Mouse (Mus musculus): ENCODE data around the gene Map7d1. TPM values are rescaled to one million over a fixed set of nuclear protein-coding genes. Genes with fewer than 3 reads are reported as not detected.

Gene Map7d1
- polyA plus RNA-seq, 1 experiment from 2014 or later, result 27.6 TPM

DNA sequence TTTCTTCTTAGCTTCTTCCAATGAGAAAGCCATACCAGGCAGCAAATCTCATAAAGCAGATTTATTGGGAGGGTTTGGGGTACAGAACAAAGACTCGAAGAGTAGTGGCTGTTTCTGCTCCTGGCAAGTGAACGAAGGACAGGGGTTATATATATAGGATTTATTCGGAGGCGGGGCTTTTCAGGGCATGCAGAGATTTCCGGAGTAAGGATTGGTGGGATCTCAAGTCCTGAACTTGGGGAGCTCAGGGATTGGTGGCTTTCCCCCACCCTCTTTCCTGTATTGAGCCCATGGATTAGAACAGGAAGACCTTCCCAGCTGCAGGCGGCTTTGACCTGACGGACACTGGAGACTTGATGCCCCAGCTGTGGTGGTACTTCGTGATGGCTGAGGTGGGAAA is 52.1 kb downstream of the Map7d1 start:
- 81% methylated on average over 8 of the region's 8 CpGs for WGBS
- Histone ChIP-seq H3K4me3 (replicated peaks) (no peak overlapping the region), H3K4me1 (replicated peaks) (peaks cover 17% of the 10 kb centered on the region), H3K4me2 (replicated peaks) (no peak overlapping the region), H3K36me3 (no peaks in the 10 kb centered on the region), H3K9ac (no peak overlapping the region), H3K9me3 (no peaks in the 10 kb centered on the region), H3K27ac (no peak overlapping the region), H3K27me3 (replicated peaks) (no peaks in the 10 kb centered on the region)
- ATAC-seq, result no peak

DNA sequence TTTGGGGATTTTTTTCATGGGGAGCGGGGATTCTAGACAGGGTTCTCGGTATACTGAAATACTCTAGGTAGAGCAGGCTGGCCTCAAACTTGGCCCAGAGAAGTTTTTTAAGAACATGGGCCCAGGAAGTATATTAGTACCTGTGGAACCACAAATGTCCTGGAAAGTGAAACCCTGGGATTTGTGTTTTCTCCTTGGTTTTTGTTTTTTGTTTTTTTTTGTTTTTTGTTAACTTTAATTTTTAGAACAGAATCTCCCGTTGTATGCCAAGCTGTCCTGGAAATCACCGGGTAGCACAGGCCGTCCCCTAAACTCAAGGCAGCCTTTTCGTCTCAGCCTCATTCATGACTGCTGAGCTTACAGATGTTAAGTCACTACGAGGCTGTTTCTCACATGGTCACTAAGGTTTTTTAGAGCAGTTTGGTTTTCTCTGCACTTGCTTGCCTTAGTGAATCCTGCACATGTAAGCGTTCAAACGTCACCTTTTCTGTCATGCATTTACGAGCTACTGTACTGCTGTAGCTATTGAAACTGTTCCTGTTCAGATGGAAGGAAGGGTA is 52.7 kb downstream of the Map7d1 start:
- Histone ChIP-seq H3K9me3 (no peaks in the 10 kb centered on the region), H3K4me2 (replicated peaks) (peak overlapping the region; percentile 61), H3K4me3 (replicated peaks) (peak overlapping the region; percentile 76), H3K4me1 (replicated peaks) (peaks cover 23% of the 10 kb centered on the region), H3K36me3 (no peaks in the 10 kb centered on the region), H3K27me3 (replicated peaks) (no peaks in the 10 kb centered on the region), H3K9ac (peak overlapping the region; percentile 39; the same call in 1 of the 2 replicates), H3K27ac (peak overlapping the region; percentile 78)
- no peak for ATAC-seq
- WGBS, result 72% methylated on average over 10 of the region's 10 CpGs

DNA sequence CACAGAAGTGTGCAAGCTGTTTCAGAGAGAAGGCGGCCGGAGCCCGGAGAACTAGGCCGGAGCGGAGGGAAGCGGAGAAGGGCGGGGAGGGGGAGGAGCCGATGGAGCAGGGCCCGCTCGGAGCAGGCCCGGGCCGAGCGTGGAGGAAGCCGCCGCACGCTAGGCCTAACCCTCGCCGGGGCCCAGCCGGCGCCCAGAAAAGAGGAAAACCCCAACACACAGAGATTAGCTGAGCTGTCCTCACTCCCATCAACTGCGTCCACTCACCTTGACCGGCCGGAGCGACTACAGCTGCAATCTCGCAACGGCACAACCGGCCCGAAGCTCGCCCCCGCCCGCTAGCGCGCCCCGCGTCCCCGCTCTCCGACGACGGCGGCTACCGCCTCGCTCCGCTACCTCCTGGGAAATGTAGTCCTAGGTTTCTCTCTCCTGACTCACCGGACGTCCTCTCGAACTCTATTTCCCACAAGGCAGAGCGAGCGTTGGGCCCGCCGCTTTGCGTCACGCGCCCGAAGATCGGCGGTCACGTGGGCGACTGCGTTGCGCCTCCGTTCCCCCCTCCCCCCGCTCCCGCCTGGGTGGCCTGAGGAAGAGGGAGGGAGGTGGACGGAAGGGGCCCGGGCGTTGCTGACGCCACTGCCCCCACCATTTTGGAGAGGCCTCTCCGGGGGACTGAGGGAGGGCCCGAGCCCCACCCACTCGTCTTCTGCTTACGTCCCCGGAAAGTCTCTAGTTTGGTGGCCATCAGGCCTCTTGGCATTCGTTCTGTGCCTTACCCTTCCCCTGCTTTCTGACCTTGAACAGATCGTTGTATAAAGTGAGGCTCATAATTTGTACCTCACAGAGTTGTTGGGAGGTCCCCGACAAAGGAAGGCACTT is 53.6 kb downstream of the Map7d1 start, which contains the start of gene Thrap3:
Gene Thrap3 (minus strand): TSS at position 458 of the 879 bp plus-strand sequence.
- H3K36me3 ChIP-seq, result no peaks in the 10 kb centered on the region
- no peaks in the 10 kb centered on the region for H3K9me3 ChIP-seq
- H3K4me3 ChIP-seq (replicated peaks), result peak within 1 kb of the TSS; percentile 76
- no peaks in the 10 kb centered on the region for H3K27me3 ChIP-seq (replicated peaks)
- H3K27ac ChIP-seq, result peak within 1 kb of the TSS; percentile 96
- H3K9ac ChIP-seq, result peak within 1 kb of the TSS; percentile 85
- peak; percentile 99 for ATAC-seq
- peaks cover 23% of the 10 kb centered on the region for H3K4me1 ChIP-seq (replicated peaks)
- peak within 1 kb of the TSS; percentile 61 for H3K4me2 ChIP-seq (replicated peaks)
- under 1% methylated on average over 72 of the region's 75 CpGs for WGBS

DNA sequence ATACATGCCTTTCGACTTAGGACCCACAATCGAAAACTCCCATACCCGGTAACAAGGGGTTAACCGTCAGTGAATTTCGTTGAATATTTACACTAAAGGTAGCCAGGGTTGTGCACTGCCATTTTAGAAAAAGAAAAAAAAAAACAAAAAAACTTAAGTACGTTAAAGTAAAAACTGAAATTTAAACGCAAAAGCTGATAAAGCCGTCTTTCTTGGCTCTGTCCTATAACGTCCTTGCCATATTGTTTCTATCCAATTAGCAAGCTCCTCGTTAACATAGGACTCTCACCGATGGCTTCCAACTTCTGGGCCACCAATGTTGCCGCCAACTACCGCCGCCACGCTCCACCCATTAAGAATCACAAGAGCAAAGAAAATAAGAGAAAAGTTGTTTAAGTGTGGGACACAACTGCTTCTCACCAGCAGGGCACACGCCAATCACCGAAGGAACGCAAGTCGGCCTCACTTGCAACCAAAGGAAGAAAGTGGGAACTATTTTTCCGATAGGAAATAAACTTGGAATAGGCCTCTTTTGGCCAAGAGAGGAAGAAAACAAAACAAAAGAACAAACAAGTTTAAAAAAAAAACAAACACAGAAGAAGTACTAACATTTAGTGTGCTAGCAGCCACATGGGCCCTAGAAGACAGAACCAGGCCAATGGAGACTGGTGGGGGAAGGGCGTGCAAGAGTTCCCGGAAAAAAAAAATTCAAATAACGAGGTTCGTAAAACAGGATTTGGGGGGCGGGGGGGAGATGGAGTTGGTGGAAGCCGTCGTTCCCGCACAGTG is 54.4 kb downstream of the Map7d1 start:
- Histone ChIP-seq H3K27me3 (replicated peaks) (no peaks in the 10 kb centered on the region), H3K4me1 (replicated peaks) (peaks cover 23% of the 10 kb centered on the region), H3K36me3 (no peaks in the 10 kb centered on the region), H3K27ac (peak overlapping the region; percentile 96), H3K9me3 (no peaks in the 10 kb centered on the region), H3K4me2 (replicated peaks) (peak overlapping the region; percentile 61), H3K4me3 (replicated peaks) (peak overlapping the region; percentile 76), H3K9ac (peak overlapping the region; percentile 85)
- under 1% methylated on average over 28 of the region's 28 CpGs for WGBS
- ATAC-seq, result no peak

DNA sequence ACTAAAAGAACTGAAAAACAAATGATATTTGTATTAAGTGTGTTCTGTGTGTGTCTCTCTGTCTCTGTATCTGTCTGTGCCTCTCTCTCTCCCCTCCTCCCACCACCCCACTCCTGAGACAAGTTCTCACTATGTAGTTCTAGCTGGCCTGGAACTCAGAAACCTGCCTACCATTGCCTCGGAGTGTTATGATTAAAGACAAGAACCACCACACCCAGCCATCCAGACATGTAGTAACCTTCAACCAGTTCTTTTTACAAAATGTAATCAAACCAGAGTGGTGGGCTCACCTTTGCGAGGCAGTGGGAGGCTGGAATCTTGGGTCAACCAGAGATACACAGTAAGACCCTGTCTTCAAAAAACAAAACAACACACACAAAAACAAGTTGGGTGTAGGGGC is 55.5 kb downstream of the Map7d1 start:
- Histone ChIP-seq H3K4me3 (replicated peaks) (peak overlapping the region; percentile 76), H3K27ac (0 out of 2 replicates have a peak overlapping the region, but pooled peaks have one; percentile 29), H3K27me3 (replicated peaks) (no peaks in the 10 kb centered on the region), H3K9ac (peak overlapping the region; percentile 85; the same call in 1 of the 2 replicates), H3K4me2 (replicated peaks) (peak overlapping the region; percentile 61), H3K36me3 (no peaks in the 10 kb centered on the region), H3K9me3 (no peaks in the 10 kb centered on the region), H3K4me1 (replicated peaks) (peaks cover 23% of the 10 kb centered on the region)
- no peak for ATAC-seq
- WGBS, result 14% methylated on average over 2 of the region's 2 CpGs

DNA sequence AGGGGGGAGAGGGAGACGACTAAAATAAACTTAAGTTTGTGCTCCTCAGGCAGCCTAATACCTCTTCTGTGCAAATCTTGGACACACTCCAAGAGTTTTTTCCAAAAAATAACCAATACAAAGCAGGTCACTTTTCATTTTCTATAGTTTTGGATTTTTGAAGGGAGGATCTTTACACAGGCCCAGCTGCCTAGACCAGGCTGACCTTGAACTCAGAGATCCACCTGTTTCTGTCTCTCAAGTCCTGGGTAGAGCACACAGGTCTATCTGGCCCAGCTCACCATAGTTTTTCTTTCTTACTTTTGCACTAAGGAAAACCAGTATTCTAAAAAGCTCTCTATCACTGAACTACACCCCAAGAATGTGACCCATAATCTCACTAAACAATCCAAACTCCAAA is 56.1 kb downstream of the Map7d1 start:
- ATAC-seq, result no peak
- Histone ChIP-seq H3K4me3 (replicated peaks) (peak overlapping the region; percentile 76; the same call in 1 of the 2 replicates), H3K9me3 (no peaks in the 10 kb centered on the region), H3K27ac (0 out of 2 replicates have a peak overlapping the region, but pooled peaks have one; percentile 29), H3K27me3 (replicated peaks) (no peaks in the 10 kb centered on the region), H3K4me1 (replicated peaks) (peaks cover 23% of the 10 kb centered on the region), H3K9ac (peak overlapping the region; percentile 85; the same call in 1 of the 2 replicates), H3K4me2 (replicated peaks) (peak overlapping the region; percentile 61), H3K36me3 (no peaks in the 10 kb centered on the region)
- 20% methylated on average over 1 of the region's 1 CpGs for WGBS

DNA sequence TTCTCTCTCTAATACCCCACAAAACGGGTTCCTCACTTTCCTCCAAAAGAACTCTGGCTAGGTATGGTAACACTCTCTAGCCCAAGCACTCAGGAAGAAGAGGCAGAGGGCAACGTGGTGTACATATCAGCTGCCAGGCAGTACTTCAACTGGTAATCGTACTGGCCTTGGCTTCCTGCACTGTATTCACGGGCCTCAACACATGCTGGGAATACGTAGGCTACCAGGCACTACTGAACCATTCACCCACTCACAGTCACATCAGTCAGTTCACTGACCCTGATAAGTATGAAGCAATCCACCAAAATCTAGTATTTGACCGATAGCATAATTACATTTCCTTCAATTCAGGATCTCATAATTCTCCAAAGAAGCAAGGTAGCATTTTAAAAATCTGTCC is 56.6 kb downstream of the Map7d1 start:
- no peak overlapping the region for H3K9ac ChIP-seq
- 61% methylated on average over 6 of the region's 6 CpGs for WGBS
- H3K9me3 ChIP-seq, result no peaks in the 10 kb centered on the region
- peaks cover 23% of the 10 kb centered on the region for H3K4me1 ChIP-seq (replicated peaks)
- peak overlapping the region; percentile 61 for H3K4me2 ChIP-seq (replicated peaks)
- H3K27me3 ChIP-seq (replicated peaks), result no peaks in the 10 kb centered on the region
- no peak overlapping the region for H3K27ac ChIP-seq
- no peak for ATAC-seq
- no peak overlapping the region; the same call in 1 of the 2 replicates for H3K4me3 ChIP-seq (replicated peaks)
- no peaks in the 10 kb centered on the region for H3K36me3 ChIP-seq

DNA sequence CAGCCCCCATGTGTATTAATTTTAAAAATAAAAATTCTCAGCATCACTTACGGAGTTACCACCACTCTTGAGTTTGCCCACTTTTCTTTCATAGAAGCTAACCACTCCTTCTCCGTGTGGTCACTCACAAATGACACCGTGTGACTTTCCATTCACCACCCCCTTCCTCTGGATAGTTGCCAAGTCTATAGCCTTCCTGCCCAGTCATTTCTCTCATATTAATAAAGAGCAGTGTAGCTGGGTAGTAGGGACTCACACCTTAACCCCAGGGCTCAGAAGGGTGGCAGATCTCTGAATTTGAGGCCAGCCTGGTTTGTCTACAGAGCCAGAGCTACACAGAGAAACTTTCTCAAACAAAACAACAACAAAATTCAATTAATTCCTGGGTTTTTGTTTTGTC is 58.7 kb downstream of the Map7d1 start:
- Histone ChIP-seq H3K9ac (no peak overlapping the region), H3K9me3 (no peaks in the 10 kb centered on the region), H3K4me2 (replicated peaks) (no peak overlapping the region), H3K4me1 (replicated peaks) (peaks cover 23% of the 10 kb centered on the region), H3K27me3 (replicated peaks) (no peaks in the 10 kb centered on the region), H3K36me3 (no peaks in the 10 kb centered on the region), H3K4me3 (replicated peaks) (no peak overlapping the region), H3K27ac (no peak overlapping the region)
- WGBS, result 64% methylated on average over 3 of the region's 3 CpGs
- ATAC-seq, result no peak

DNA sequence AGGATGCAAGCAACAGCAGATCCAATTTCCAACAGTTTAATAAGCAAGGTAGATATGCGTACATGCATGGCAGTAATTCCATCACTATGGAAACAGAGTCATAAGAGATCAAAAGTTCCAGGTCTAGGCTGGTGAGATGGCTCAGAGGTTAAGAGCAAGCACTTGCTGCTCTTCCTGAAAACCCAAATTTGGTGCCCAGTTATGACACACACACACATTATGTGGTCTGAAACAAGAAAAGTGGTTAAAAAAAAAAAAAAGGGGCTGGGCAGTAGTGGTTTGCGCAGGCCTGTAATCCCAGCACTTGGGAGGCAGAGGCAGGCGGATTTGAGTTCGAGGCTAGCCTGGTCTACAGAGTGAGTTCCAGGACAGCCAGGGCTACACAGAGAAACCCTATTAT is 61.2 kb downstream of the Map7d1 start:
- H3K9ac ChIP-seq, result no peak overlapping the region
- no peak for ATAC-seq
- no peaks in the 10 kb centered on the region for H3K9me3 ChIP-seq
- no peak overlapping the region for H3K4me3 ChIP-seq (replicated peaks)
- H3K36me3 ChIP-seq, result peaks cover 2% of the 10 kb centered on the region; the same call in 1 of the 2 replicates
- peaks cover 13% of the 10 kb centered on the region for H3K4me1 ChIP-seq (replicated peaks)
- H3K27ac ChIP-seq, result no peak overlapping the region
- no peaks in the 10 kb centered on the region for H3K27me3 ChIP-seq (replicated peaks)
- WGBS, result 85% methylated on average over 4 of the region's 4 CpGs
- no peak overlapping the region for H3K4me2 ChIP-seq (replicated peaks)

DNA sequence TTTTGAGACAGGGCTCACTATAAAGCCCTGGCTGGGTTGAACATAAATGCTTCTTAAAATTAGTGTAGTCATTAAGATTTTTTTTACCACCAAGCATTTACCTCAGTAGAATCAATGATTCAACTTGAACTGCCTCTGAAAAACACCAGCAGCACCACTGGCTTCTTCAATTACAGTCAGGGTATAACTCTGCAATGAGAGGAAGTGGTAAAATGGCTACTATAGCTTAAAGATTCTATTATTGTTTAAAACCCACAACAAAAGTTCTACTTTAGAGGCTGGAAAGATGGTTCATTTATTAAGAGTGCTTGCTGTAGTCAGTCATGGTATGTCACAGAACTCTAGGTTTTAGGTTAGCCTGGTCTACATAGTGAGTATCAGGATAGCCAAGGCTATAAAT is 61.9 kb downstream of the Map7d1 start:
- no peaks in the 10 kb centered on the region for H3K27me3 ChIP-seq (replicated peaks)
- H3K4me3 ChIP-seq (replicated peaks), result no peak overlapping the region
- H3K4me1 ChIP-seq (replicated peaks), result peaks cover 8% of the 10 kb centered on the region; the same call in 1 of the 2 replicates
- no peak overlapping the region for H3K27ac ChIP-seq
- no peak overlapping the region for H3K9ac ChIP-seq
- no peak for ATAC-seq
- no peak overlapping the region for H3K4me2 ChIP-seq (replicated peaks)
- no peaks in the 10 kb centered on the region for H3K9me3 ChIP-seq
- peaks cover 2% of the 10 kb centered on the region; the same call in 1 of the 2 replicates for H3K36me3 ChIP-seq

DNA sequence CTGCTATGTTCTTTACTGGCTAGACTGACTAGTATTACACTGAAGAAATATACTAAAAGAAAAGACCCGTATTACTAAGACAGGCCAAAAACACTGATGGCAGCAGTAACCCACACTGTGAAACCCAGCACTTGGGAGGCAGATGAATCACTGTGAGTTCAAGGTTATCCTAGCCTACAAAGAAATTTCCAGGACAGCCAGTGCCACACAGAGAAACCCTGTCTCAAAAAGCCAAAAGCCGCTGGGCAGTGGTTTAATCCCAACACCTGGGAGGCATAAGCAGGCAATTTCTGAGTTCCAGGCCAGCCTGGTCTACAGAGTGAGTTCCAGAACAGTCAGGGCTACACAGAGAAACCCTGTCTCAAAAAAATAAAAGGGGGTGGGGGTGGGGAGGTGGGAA is 65.5 kb downstream of the Map7d1 start:
- ATAC-seq, result no peak
- H3K4me2 ChIP-seq (replicated peaks), result no peak overlapping the region
- H3K27ac ChIP-seq, result no peak overlapping the region
- H3K9ac ChIP-seq, result no peak overlapping the region
- no peak overlapping the region for H3K4me3 ChIP-seq (replicated peaks)
- WGBS, result 90% methylated on average over 2 of the region's 2 CpGs
- H3K36me3 ChIP-seq, result peaks cover 5% of the 10 kb centered on the region; the same call in 1 of the 2 replicates
- no peaks in the 10 kb centered on the region for H3K27me3 ChIP-seq (replicated peaks)
- no peaks in the 10 kb centered on the region for H3K9me3 ChIP-seq
- H3K4me1 ChIP-seq (replicated peaks), result no peaks in the 10 kb centered on the region

DNA sequence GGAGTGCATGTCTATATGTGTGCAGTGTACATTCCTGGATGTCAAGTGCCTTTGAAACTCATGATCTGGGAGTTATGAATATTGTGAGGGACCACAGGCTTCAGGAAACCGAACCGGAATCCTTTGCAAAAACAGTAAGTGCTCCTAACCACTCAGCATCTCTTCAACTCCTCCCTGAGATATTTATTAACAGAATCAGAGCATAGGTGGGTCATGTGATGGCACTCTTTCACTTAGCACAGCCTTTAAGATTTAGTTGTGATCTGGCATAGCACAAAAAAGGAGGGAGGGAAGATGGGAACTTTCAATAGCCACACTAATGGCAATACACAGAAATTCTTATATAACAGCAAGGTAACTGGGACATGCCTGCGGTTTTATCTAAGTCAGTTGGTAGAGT is 69.0 kb downstream of the Map7d1 start:
- H3K4me3 ChIP-seq (replicated peaks), result no peak overlapping the region
- no peaks in the 10 kb centered on the region for H3K4me1 ChIP-seq (replicated peaks)
- H3K36me3 ChIP-seq, result peaks cover 5% of the 10 kb centered on the region; the same call in 1 of the 2 replicates
- ATAC-seq, result no peak
- H3K27me3 ChIP-seq (replicated peaks), result no peaks in the 10 kb centered on the region
- H3K27ac ChIP-seq, result no peak overlapping the region
- no peak overlapping the region for H3K9ac ChIP-seq
- no peak overlapping the region for H3K4me2 ChIP-seq (replicated peaks)
- 86% methylated on average over 3 of the region's 3 CpGs for WGBS
- no peaks in the 10 kb centered on the region for H3K9me3 ChIP-seq

All from intestine, embryonic 15.5 days (tissue).